Mouse (Mus musculus): Measurements from ENCODE around the gene Plxna2. TPM values are rescaled to one million over a fixed set of nuclear protein-coding genes. Genes with fewer than 3 reads are reported as not detected.

Gene Plxna2
- polyA plus RNA-seq, 1 experiment from 2014 or later: 24.2 TPM

DNA sequence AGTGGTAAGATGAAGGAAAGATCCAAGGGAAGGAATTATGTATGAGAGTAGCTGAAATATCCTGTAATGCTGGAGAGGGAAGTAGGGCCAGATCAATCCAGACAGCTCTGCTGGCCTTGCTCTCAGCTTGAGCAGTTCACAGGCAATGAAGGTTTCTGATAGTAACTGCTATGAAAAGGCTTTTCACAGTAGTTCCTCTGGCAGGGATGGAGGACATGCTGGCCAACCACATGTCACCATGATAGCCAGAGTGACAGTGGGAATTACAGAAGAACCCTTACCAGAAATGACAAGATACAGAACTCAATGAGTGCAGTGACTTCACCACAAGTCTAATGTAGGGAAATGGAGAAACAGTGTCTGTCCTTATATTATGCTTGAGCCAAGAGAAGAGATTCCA is 210.3 kb downstream of the Plxna2 start:
- H3K4me1 ChIP-seq (ENCODE audit: control insufficient read depth, insufficient read depth, low read depth, low read length): no peaks in the 10 kb centered on the region
- H3K4me2 ChIP-seq (ENCODE audit: low read length): no peak overlapping the region
- H3K9ac ChIP-seq (ENCODE audit: low read depth, low read length): no peak overlapping the region
- H3K4me3 ChIP-seq (ENCODE audit: low read length): no peak overlapping the region
- ATAC-seq: no peak
- H3K27me3 ChIP-seq (replicated peaks; ENCODE audit: control insufficient read depth, insufficient read depth, low read length): no peaks in the 10 kb centered on the region
- H3K27ac ChIP-seq (ENCODE audit: low read depth, low read length): no peak overlapping the region
- H3K9me3 ChIP-seq (ENCODE audit: control insufficient read depth, low read length): no peaks in the 10 kb centered on the region
- no peaks in the 10 kb centered on the region for H3K36me3 ChIP-seq (ENCODE audit: control insufficient read depth, insufficient read depth, low read length)

DNA sequence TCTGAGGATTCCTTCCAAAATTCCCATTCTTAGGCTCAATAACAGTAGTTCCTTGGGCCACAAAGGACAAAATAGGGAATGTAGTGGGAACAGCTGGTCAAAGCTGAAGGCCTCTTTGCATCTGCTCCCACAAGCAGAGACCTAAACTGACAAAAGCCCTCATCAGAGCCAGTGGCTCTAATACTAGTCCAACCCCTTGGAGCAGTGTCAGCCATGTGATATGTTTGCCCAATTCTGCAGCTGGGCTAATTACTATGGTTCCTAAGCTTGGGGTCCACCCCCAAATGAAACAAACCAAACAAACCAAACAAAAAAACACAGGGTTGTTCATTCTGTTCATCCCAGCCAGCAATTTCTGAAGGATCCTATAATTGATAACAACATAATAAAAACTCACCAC is 217.2 kb downstream of the Plxna2 start:
- no peak for ATAC-seq
- H3K9ac ChIP-seq (ENCODE audit: low read depth, low read length): no peak overlapping the region
- H3K27ac ChIP-seq (ENCODE audit: low read depth, low read length): no peak overlapping the region

DNA sequence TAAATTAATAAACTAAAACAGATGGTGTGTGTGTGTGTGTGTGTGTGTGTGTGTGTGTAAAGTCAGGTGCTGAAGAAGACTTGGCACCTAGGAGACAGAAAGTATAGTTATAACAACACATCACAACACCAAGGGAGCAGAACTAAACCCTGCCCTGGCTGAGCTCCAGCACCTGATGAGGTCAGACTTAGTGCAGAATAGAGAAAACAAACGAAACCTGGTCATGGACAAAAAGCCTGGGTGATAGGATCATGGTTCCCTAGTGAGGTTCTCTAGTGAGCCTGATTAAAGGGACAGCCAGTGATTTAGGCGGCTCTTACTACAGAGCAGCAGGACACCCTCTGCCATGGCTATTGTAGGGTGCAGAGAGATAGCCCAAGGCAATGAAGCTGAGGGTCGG is 218.2 kb downstream of the Plxna2 start:
- WGBS: 61% methylated on average over 3 of the region's 3 CpGs
- H3K36me3 ChIP-seq (ENCODE audit: control insufficient read depth, insufficient read depth, low read length): no peaks in the 10 kb centered on the region
- H3K4me1 ChIP-seq (ENCODE audit: control insufficient read depth, insufficient read depth, low read depth, low read length): no peaks in the 10 kb centered on the region
- no peaks in the 10 kb centered on the region for H3K9me3 ChIP-seq (ENCODE audit: control insufficient read depth, low read length)
- no peak overlapping the region for H3K4me2 ChIP-seq (ENCODE audit: low read length)
- no peak overlapping the region for H3K27ac ChIP-seq (ENCODE audit: low read depth, low read length)
- no peaks in the 10 kb centered on the region for H3K27me3 ChIP-seq (replicated peaks; ENCODE audit: control insufficient read depth, insufficient read depth, low read length)
- ATAC-seq: no peak
- no peak overlapping the region for H3K9ac ChIP-seq (ENCODE audit: low read depth, low read length)
- no peak overlapping the region for H3K4me3 ChIP-seq (ENCODE audit: low read length)

More for the DNA sequence above, 217.2 kb downstream of the Plxna2 start:
- Histone ChIP-seq H3K4me1 (ENCODE audit: control insufficient read depth, insufficient read depth, low read depth, low read length) (no peaks in the 10 kb centered on the region), H3K4me3 (ENCODE audit: low read length) (no peak overlapping the region), H3K27me3 (replicated peaks; ENCODE audit: control insufficient read depth, insufficient read depth, low read length) (no peaks in the 10 kb centered on the region), H3K9me3 (ENCODE audit: control insufficient read depth, low read length) (no peaks in the 10 kb centered on the region), H3K36me3 (ENCODE audit: control insufficient read depth, insufficient read depth, low read length) (no peaks in the 10 kb centered on the region), H3K4me2 (ENCODE audit: low read length) (no peak overlapping the region)

DNA sequence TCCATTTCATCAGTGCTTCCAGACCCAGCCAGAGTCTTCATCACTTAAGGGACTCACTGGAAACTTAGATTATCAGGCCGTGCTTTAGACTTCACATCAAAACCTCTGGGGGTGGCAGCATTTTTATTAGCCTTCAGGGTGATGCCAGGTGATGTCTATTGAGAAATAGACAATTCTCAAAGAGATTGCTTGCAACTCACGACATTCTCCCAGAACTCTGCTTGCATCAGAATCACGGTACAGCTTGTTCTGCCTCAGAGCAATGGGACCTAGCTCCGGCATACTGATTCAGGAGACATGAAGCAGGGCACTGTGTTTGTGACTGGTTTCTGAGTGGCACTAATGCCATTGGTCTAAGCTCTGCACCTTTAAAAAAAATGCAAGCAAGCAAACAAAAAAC is 218.7 kb downstream of the Plxna2 start:
- H3K4me1 ChIP-seq (ENCODE audit: control insufficient read depth, insufficient read depth, low read depth, low read length): no peaks in the 10 kb centered on the region
- no peaks in the 10 kb centered on the region for H3K27me3 ChIP-seq (replicated peaks; ENCODE audit: control insufficient read depth, insufficient read depth, low read length)
- H3K27ac ChIP-seq (ENCODE audit: low read depth, low read length): no peak overlapping the region
- no peaks in the 10 kb centered on the region for H3K36me3 ChIP-seq (ENCODE audit: control insufficient read depth, insufficient read depth, low read length)
- no peak overlapping the region for H3K4me3 ChIP-seq (ENCODE audit: low read length)
- no peak overlapping the region for H3K9ac ChIP-seq (ENCODE audit: low read depth, low read length)
- ATAC-seq: no peak
- H3K9me3 ChIP-seq (ENCODE audit: control insufficient read depth, low read length): no peaks in the 10 kb centered on the region
- 87% methylated on average over 4 of the region's 4 CpGs for WGBS
- H3K4me2 ChIP-seq (ENCODE audit: low read length): no peak overlapping the region

DNA sequence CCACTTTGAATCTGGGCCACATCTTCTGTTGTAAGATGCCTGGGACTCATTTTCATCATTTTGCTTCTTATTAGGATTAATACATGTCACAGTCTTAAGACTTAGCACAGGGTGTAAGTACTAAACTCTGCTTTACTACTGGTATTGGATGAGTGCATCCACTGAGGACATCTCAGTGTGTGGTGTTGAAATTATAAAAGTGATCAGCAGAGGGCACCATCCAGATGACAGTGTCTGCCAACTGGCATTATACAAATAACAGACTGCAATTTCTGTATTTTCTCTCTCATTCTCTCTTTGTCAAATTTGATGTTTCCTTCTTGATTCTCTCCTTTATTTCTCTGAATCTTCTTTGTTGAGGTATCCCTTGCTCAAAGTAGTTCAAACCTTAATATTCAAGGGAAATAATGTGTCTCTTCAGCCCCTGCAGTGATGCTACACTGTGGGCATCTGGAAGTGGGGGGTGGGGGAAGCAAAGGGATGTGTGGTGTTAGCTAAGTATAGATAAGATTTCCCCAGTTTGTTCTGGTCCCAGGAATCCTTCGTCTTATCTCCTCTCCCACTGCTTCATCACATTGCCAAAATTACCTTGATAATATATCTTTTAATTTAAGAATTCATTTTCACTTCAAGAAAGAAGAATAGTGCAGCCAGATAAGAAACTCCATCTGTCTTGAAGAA is 221.4 kb downstream of the Plxna2 start:
- no peaks in the 10 kb centered on the region for H3K36me3 ChIP-seq (ENCODE audit: control insufficient read depth, insufficient read depth, low read length)
- no peaks in the 10 kb centered on the region for H3K9me3 ChIP-seq (ENCODE audit: control insufficient read depth, low read length)
- H3K4me1 ChIP-seq (ENCODE audit: control insufficient read depth, insufficient read depth, low read depth, low read length): no peaks in the 10 kb centered on the region
- H3K9ac ChIP-seq (ENCODE audit: low read depth, low read length): no peak overlapping the region
- H3K4me3 ChIP-seq (ENCODE audit: low read length): no peak overlapping the region
- WGBS: 44% methylated on average over 1 of the region's 1 CpGs
- no peak overlapping the region for H3K4me2 ChIP-seq (ENCODE audit: low read length)
- no peaks in the 10 kb centered on the region for H3K27me3 ChIP-seq (replicated peaks; ENCODE audit: control insufficient read depth, insufficient read depth, low read length)
- H3K27ac ChIP-seq (ENCODE audit: low read depth, low read length): no peak overlapping the region
- no peak for ATAC-seq

DNA sequence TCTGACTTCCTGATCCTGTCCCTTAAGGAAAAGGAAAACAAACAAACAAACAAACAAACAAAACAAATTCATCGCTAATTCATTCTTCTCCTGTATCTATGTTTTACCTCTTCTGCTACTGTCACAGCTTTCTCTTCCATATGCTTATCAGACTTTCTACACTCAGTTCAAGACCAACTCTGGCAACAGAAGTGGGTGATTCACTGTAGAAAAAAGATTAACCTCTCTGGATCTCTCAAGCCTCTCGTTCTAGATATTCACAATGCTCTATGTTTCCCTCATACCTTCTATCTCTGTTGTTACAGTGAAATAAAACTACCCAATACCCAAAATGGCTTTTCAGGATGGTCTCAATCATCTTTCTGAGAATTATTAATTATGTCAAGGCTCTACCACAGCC is 225.0 kb downstream of the Plxna2 start:
- no peaks in the 10 kb centered on the region for H3K4me1 ChIP-seq (ENCODE audit: control insufficient read depth, insufficient read depth, low read depth, low read length)
- H3K27me3 ChIP-seq (replicated peaks; ENCODE audit: control insufficient read depth, insufficient read depth, low read length): no peaks in the 10 kb centered on the region
- H3K4me2 ChIP-seq (ENCODE audit: low read length): no peak overlapping the region
- 87% methylated on average over 2 of the region's 2 CpGs for WGBS
- no peaks in the 10 kb centered on the region for H3K9me3 ChIP-seq (ENCODE audit: control insufficient read depth, low read length)
- ATAC-seq: no peak
- H3K4me3 ChIP-seq (ENCODE audit: low read length): no peak overlapping the region
- H3K36me3 ChIP-seq (ENCODE audit: control insufficient read depth, insufficient read depth, low read length): no peaks in the 10 kb centered on the region
- no peak overlapping the region for H3K27ac ChIP-seq (ENCODE audit: low read depth, low read length)
- H3K9ac ChIP-seq (ENCODE audit: low read depth, low read length): no peak overlapping the region

DNA sequence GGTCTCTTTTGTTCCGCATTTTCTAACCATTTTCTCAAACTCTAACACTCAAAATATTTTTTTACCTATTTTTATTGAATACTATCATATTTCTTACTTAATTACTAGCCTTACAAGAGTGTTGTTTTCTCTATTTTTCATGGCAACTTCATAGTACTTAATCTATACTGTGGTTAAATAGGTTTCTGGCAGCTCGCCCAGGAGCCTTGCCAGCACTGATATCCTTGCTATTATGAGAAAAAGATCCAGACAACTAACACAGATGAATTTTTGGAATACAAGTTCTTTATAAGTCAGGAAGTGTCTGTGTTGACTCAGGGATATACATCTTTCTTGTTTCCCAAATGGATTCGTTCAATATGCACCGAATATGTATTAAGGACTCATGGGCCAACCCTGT is 229.0 kb downstream of the Plxna2 start:
- H3K9me3 ChIP-seq (ENCODE audit: control insufficient read depth, low read length): no peaks in the 10 kb centered on the region
- no peak for ATAC-seq
- no peak overlapping the region for H3K4me2 ChIP-seq (ENCODE audit: low read length)
- H3K36me3 ChIP-seq (ENCODE audit: control insufficient read depth, insufficient read depth, low read length): no peaks in the 10 kb centered on the region
- H3K4me3 ChIP-seq (ENCODE audit: low read length): no peak overlapping the region
- 0 out of 2 replicates have a peak, but pooled peaks cover 3% of the 10 kb centered on the region for H3K4me1 ChIP-seq (ENCODE audit: control insufficient read depth, insufficient read depth, low read depth, low read length)
- no peaks in the 10 kb centered on the region for H3K27me3 ChIP-seq (replicated peaks; ENCODE audit: control insufficient read depth, insufficient read depth, low read length)
- no peak overlapping the region for H3K27ac ChIP-seq (ENCODE audit: low read depth, low read length)
- WGBS: 88% methylated on average over 4 of the region's 4 CpGs
- no peak overlapping the region for H3K9ac ChIP-seq (ENCODE audit: low read depth, low read length)

DNA sequence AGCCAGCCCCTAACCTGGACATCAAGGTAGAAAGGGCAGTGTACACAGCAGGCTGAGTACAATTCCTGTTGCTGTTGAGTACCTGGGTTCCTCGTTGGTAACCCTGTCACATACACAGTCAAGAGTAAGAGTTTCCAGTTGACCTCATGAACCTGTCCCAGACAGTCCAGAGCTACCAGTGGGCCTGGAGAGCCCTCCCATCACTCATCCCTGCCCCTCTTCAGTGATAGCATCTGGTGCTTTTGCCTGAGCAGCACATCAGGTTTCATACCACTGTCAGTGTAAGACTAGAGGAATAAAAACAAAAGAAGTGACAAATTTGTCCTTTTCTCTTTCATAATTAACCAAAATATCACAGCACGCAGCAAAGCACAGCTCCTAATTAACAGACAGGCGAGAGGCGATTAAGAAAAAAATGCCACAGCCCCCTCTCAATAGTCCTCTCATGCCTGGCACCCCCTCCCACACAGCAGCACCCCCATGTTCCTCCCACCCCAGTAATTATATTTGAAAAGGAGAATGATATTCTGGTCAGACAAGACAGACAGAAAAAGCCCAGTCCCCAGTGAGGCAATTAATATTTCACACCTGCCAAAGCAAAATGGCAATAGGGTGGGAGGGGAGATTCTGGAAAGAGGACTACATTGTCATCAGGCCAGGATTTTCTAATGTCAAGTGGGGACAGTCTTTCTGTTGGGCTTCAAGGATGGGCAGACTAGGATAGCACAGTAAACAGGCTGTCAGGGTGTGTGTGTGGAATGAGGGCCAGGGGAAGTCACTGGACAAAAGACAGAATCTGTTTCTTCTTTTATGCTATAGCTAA is 233.4 kb downstream of the Plxna2 start:
- no peaks in the 10 kb centered on the region for H3K36me3 ChIP-seq (ENCODE audit: control insufficient read depth, insufficient read depth, low read length)
- no peak overlapping the region for H3K27ac ChIP-seq (ENCODE audit: low read depth, low read length)
- H3K27me3 ChIP-seq (replicated peaks; ENCODE audit: control insufficient read depth, insufficient read depth, low read length): no peaks in the 10 kb centered on the region
- no peaks in the 10 kb centered on the region for H3K9me3 ChIP-seq (ENCODE audit: control insufficient read depth, low read length)
- H3K4me3 ChIP-seq (ENCODE audit: low read length): no peak overlapping the region
- H3K9ac ChIP-seq (ENCODE audit: low read depth, low read length): no peak overlapping the region
- H3K4me1 ChIP-seq (ENCODE audit: control insufficient read depth, insufficient read depth, low read depth, low read length): 0 out of 2 replicates have a peak, but pooled peaks cover 3% of the 10 kb centered on the region
- peak; percentile 27; the same call in 1 of the 2 replicates for ATAC-seq
- WGBS: 59% methylated on average over 4 of the region's 4 CpGs
- no peak overlapping the region for H3K4me2 ChIP-seq (ENCODE audit: low read length)

DNA sequence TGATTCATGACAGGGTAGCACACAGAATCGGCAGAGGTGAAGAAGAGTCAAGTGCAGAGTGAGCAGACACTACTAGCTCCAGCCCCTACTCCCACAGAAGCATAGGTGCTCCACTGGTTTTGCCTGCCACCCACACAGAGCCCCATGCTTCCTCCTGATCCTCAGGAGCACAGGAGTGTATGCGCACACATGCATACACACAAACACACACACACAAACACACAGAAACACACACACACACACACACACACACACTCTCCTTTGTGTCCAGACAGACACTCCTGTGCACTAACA is 234.0 kb downstream of the Plxna2 start:
- Histone ChIP-seq H3K27ac (ENCODE audit: low read depth, low read length) (no peak overlapping the region), H3K9ac (ENCODE audit: low read depth, low read length) (no peak overlapping the region), H3K27me3 (replicated peaks; ENCODE audit: control insufficient read depth, insufficient read depth, low read length) (no peaks in the 10 kb centered on the region), H3K36me3 (ENCODE audit: control insufficient read depth, insufficient read depth, low read length) (no peaks in the 10 kb centered on the region), H3K4me2 (ENCODE audit: low read length) (no peak overlapping the region), H3K9me3 (ENCODE audit: control insufficient read depth, low read length) (no peaks in the 10 kb centered on the region), H3K4me1 (ENCODE audit: control insufficient read depth, insufficient read depth, low read depth, low read length) (0 out of 2 replicates have a peak, but pooled peaks cover 3% of the 10 kb centered on the region), H3K4me3 (ENCODE audit: low read length) (no peak overlapping the region)
- ATAC-seq: peak; percentile 50; the same call in 1 of the 2 replicates
- 61% methylated on average over 2 of the region's 2 CpGs for WGBS

Data from hindbrain, embryonic 16.5 days (tissue).